8 mouse cellular contexts compared by ENCODE assay signal in the genomic region with DNA sequence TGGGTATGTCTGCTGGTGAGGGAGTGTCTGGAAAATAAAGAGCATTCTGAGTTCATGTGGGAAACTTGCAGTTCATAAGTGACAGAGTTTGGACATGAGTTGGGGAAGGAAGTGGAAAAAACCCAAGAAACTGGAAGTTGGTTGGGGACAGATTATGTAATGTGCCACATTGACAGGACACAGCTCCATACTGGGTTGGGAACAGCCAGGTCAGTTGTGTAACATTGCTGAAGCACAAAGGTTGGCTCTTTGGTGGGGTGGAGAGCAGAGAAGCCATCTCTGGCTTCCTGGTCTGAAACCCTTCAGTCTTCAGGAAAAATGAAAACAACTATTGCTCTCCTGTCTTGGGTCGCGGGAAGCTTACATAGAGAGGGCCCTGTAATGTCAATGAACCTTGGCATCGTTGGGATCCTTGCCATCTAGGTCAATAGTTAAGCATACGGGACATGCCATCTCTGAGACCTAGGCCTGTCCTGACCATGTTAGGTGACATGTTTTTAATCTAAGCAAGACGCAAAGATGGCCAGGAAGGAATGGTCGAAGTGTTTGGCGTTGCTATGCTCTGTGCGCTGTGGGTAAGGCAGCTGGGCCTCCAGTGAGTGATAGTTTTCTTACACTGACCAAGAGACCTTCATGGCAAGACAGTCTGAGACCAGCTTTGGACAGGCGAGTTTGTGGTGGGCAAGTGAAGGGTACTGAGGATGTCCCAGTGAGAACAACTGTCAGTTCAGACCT. TPM values are rescaled to one million over a fixed set of nuclear protein-coding genes. Genes with fewer than 3 reads are reported as not detected.
DNase-seq lines count a peak whose midpoint lies in the region; ATAC-seq and TF ChIP-seq lines count a peak whose summit lies in the region.

No protein-coding gene starts in this region.

- ATAC-seq in kidney, postnatal 0 days (replicated peaks; ENCODE audit: low FRiP score, low read depth): no peak
- ATAC-seq in neural tube, embryonic 13.5 days (ENCODE audit: low read depth): no peak

- H3K27me3 ChIP-seq in kidney, postnatal 0 days (ENCODE audit: insufficient read depth, low read length): no peaks in the 10 kb centered on the region
- peaks cover 16% of the 10 kb centered on the region for H3K27me3 ChIP-seq in limb, embryonic 10.5 days (ENCODE audit: low read depth, poor library complexity, severe bottlenecking)
- peaks cover 43% of the 10 kb centered on the region for H3K27me3 ChIP-seq in neural tube, embryonic 13.5 days

- peak; percentile 37 for TF ChIP-seq POLR2A in embryonic fibroblast, embryonic 13.5 days (IDR thresholded peaks at IDR 0.05; ENCODE audit: low read depth, low read length)

- DNase-seq in kidney, postnatal 0 days (ENCODE audit: low spot score): no peak
- no peak for DNase-seq in kidney, adult 11 months
- no peak for DNase-seq in limb, embryonic 10.5 days (ENCODE audit: low spot score)
- no peak for DNase-seq in T-cell, adult 2 months (ENCODE audit: low spot score)
- DNase-seq in ovary, postnatal 10 days (ENCODE audit: low spot score): no peak
- DNase-seq in adrenal gland, postnatal 25 days: no peak

- H3K36me3 ChIP-seq in kidney, postnatal 0 days (ENCODE audit: insufficient read depth, low read length): 0 out of 2 replicates have a peak, but pooled peaks cover 6% of the 10 kb centered on the region
- H3K36me3 ChIP-seq in limb, embryonic 10.5 days: peaks cover 10% of the 10 kb centered on the region
- no peaks in the 10 kb centered on the region for H3K36me3 ChIP-seq in neural tube, embryonic 13.5 days

- H3K4me2 ChIP-seq in kidney, postnatal 0 days (ENCODE audit: low read length): peak overlapping the region; percentile 76
- 0 out of 2 replicates have a peak overlapping the region, but pooled peaks have one; percentile 82 for H3K4me2 ChIP-seq in neural tube, embryonic 13.5 days

- no peak for TF ChIP-seq CTCF in kidney, postnatal 0 days (IDR thresholded peaks at IDR 0.05; ENCODE audit: low read depth)
- no peak for TF ChIP-seq CTCF in embryonic fibroblast, embryonic 13.5 days (IDR thresholded peaks at IDR 0.05; ENCODE audit: borderline replicate concordance, insufficient read depth, low read length)

- H3K27ac ChIP-seq in kidney, postnatal 0 days: peak overlapping the region; percentile 87
- H3K27ac ChIP-seq in embryonic fibroblast, embryonic 13.5 days (ENCODE audit: insufficient read depth, low read length): peak overlapping the region; percentile 41; the same call in 1 of the 2 replicates
- H3K27ac ChIP-seq in limb, embryonic 10.5 days: peak overlapping the region; percentile 91
- no peak overlapping the region for H3K27ac ChIP-seq in neural tube, embryonic 13.5 days (replicated peaks)

- H3K4me1 ChIP-seq in kidney, postnatal 0 days (replicated peaks; ENCODE audit: insufficient read depth, low read length): peaks cover 7% of the 10 kb centered on the region
- H3K4me1 ChIP-seq in embryonic fibroblast, embryonic 13.5 days (ENCODE audit: control insufficient read depth, insufficient read depth, low read length): peaks cover 18% of the 10 kb centered on the region; the same call in 1 of the 2 replicates
- H3K4me1 ChIP-seq in limb, embryonic 10.5 days: peaks cover 37% of the 10 kb centered on the region
- H3K4me1 ChIP-seq in neural tube, embryonic 13.5 days (replicated peaks): peaks cover 34% of the 10 kb centered on the region

- H3K9ac ChIP-seq in kidney, postnatal 0 days (ENCODE audit: low read depth, low read length): no peak overlapping the region
- no peak overlapping the region; the same call in 1 of the 2 replicates for H3K9ac ChIP-seq in neural tube, embryonic 13.5 days

- 93% methylated on average over 9 of the region's 9 CpGs for WGBS in kidney, postnatal 0 days
- WGBS in limb, embryonic 10.5 days: 91% methylated on average over 9 of the region's 9 CpGs
- 87% methylated on average over 9 of the region's 9 CpGs for WGBS in neural tube, embryonic 13.5 days

- H3K4me3 ChIP-seq in kidney, postnatal 0 days (replicated peaks; ENCODE audit: low read depth, low read length): peak overlapping the region; percentile 70; the same call in 1 of the 2 replicates
- no peak overlapping the region for H3K4me3 ChIP-seq in embryonic fibroblast, embryonic 13.5 days (ENCODE audit: insufficient read depth, low read length)
- peak overlapping the region; percentile 82 for H3K4me3 ChIP-seq in limb, embryonic 10.5 days
- no peak overlapping the region for H3K4me3 ChIP-seq in neural tube, embryonic 13.5 days

- H3K9me3 ChIP-seq in kidney, postnatal 0 days (replicated peaks; ENCODE audit: low read length): no peaks in the 10 kb centered on the region
- H3K9me3 ChIP-seq in limb, embryonic 10.5 days (replicated peaks): no peaks in the 10 kb centered on the region
- no peaks in the 10 kb centered on the region for H3K9me3 ChIP-seq in neural tube, embryonic 13.5 days

RNA-seq across cellular contexts. Expression of a gene that starts 0.8 kb away (rescaled TPM):
- polyA plus RNA-seq in kidney, postnatal 0 days (2015; fragmentation: Nextera tagmentation; extraction: Ambion mirVana): 12.5 and 18.9 TPM in 2 replicates
- 64.5 and 68.2 TPM in 2 replicates for polyA plus RNA-seq in embryonic fibroblast, embryonic 13.5 days (2011; ENCODE audit: insufficient read length, low read depth, missing spikeins)
- polyA plus RNA-seq in limb, embryonic 10.5 days (2016; fragmentation: Nextera tagmentation; extraction: Ambion mirVana): 5.6 and 5.8 TPM in 2 replicates
- 3.2 and 4.1 TPM in 2 replicates for polyA plus RNA-seq in neural tube, embryonic 13.5 days (2015; fragmentation: Nextera tagmentation; extraction: Ambion mirVana)
- total RNA-seq in adrenal gland, postnatal 25 days (2021): 40.4 and 45.0 TPM in 2 replicates

RNA-seq across cellular contexts. Expression of a gene that starts 17.3 kb away (rescaled TPM):
- 19.9 and 20.3 TPM in 2 replicates for polyA plus RNA-seq in kidney, postnatal 0 days (2015; fragmentation: Nextera tagmentation; extraction: Ambion mirVana)
- polyA plus RNA-seq in embryonic fibroblast, embryonic 13.5 days (2011; ENCODE audit: insufficient read length, low read depth, missing spikeins): 13.3 and 15.4 TPM in 2 replicates
- 27.6 and 30.8 TPM in 2 replicates for polyA plus RNA-seq in limb, embryonic 10.5 days (2016; fragmentation: Nextera tagmentation; extraction: Ambion mirVana)
- polyA plus RNA-seq in neural tube, embryonic 13.5 days (2015; fragmentation: Nextera tagmentation; extraction: Ambion mirVana): 62.0 and 65.1 TPM in 2 replicates
- 51.8 and 73.5 TPM in 2 replicates for total RNA-seq in adrenal gland, postnatal 25 days (2021)

RNA-seq across cellular contexts. Expression of a gene that starts 17.6 kb away (rescaled TPM):
- polyA plus RNA-seq in kidney, postnatal 0 days (2015; fragmentation: Nextera tagmentation; extraction: Ambion mirVana): 37.1 and 37.9 TPM in 2 replicates
- polyA plus RNA-seq in embryonic fibroblast, embryonic 13.5 days (2011; ENCODE audit: insufficient read length, low read depth, missing spikeins): 18.4 TPM in 2 replicates
- polyA plus RNA-seq in limb, embryonic 10.5 days (2016; fragmentation: Nextera tagmentation; extraction: Ambion mirVana): 22.1 and 25.0 TPM in 2 replicates
- polyA plus RNA-seq in neural tube, embryonic 13.5 days (2015; fragmentation: Nextera tagmentation; extraction: Ambion mirVana): 9.1 and 9.7 TPM in 2 replicates
- total RNA-seq in adrenal gland, postnatal 25 days (2021): 74.4 and 98.1 TPM in 2 replicates

RNA-seq across cellular contexts. Expression of a gene that starts 55.6 kb away (rescaled TPM):
- polyA plus RNA-seq in kidney, postnatal 0 days (2015; fragmentation: Nextera tagmentation; extraction: Ambion mirVana): 0.21 and 0.36 TPM in 2 replicates
- not detected in 2 replicates for polyA plus RNA-seq in embryonic fibroblast, embryonic 13.5 days (2011; ENCODE audit: insufficient read length, low read depth, missing spikeins)
- 0.21 and 2.4 TPM in 2 replicates for polyA plus RNA-seq in limb, embryonic 10.5 days (2016; fragmentation: Nextera tagmentation; extraction: Ambion mirVana)
- polyA plus RNA-seq in neural tube, embryonic 13.5 days (2015; fragmentation: Nextera tagmentation; extraction: Ambion mirVana): 20.0 and 26.8 TPM in 2 replicates
- 1.1 and 1.8 TPM in 2 replicates for total RNA-seq in adrenal gland, postnatal 25 days (2021)

RNA-seq across cellular contexts. Expression of a gene that starts 56.2 kb away (rescaled TPM):
- polyA plus RNA-seq in kidney, postnatal 0 days (2015; fragmentation: Nextera tagmentation; extraction: Ambion mirVana): 31.9 and 33.2 TPM in 2 replicates
- polyA plus RNA-seq in embryonic fibroblast, embryonic 13.5 days (2011; ENCODE audit: insufficient read length, low read depth, missing spikeins): 25.6 and 27.7 TPM in 2 replicates
- 31.9 and 33.0 TPM in 2 replicates for polyA plus RNA-seq in limb, embryonic 10.5 days (2016; fragmentation: Nextera tagmentation; extraction: Ambion mirVana)
- 30.3 and 34.0 TPM in 2 replicates for polyA plus RNA-seq in neural tube, embryonic 13.5 days (2015; fragmentation: Nextera tagmentation; extraction: Ambion mirVana)
- 58.2 and 62.4 TPM in 2 replicates for total RNA-seq in adrenal gland, postnatal 25 days (2021)

Comparison
In these comparisons a context has a peak if more than half of its experiments do, and no peak if none do; other contexts are left out.
1. H3K4me3 ChIP-seq: peak in kidney, postnatal 0 days (single experiment) and limb, embryonic 10.5 days (single experiment); none in embryonic fibroblast, embryonic 13.5 days (single experiment) and neural tube, embryonic 13.5 days (single experiment).